Mouse (Mus musculus) urinary bladder, postnatal 14 days (tissue): ENCODE measurements around the gene Nfib.

ENCODE experiments used
- DNase-seq: peaks from one replicate; pipeline ENCODE4 v3.0.0; 2021; ENCODE audit warnings: low spot score

Nfib gene

GRCm38 (mm10) chr4:82704841-82705794 lies at the start of gene Nfib:
Nfib (minus strand) TSS chr4:82705750.
- DNase-seq = no peak

- DNase-seq = no peak
These were observed 30.2 kb upstream of the Nfib start for GRCm38 (mm10) chr4:82735764-82736163.

GRCm38 (mm10) chr4:82734765-82735481 lies 29.4 kb upstream of the Nfib start:
- no peak for DNase-seq

GRCm38 (mm10) chr4:82734348-82734747 lies 28.8 kb upstream of the Nfib start:
- DNase-seq = no peak

GRCm38 (mm10) chr4:82733636-82734035 lies 28.1 kb upstream of the Nfib start:
- DNase-seq = no peak

- DNase-seq = no peak
These were observed 24.8 kb upstream of the Nfib start for GRCm38 (mm10) chr4:82730248-82730887.

GRCm38 (mm10) chr4:82724058-82724457 lies 18.5 kb upstream of the Nfib start:
- no peak for DNase-seq

GRCm38 (mm10) chr4:82723048-82723447 lies 17.5 kb upstream of the Nfib start:
- DNase-seq = no peak

GRCm38 (mm10) chr4:82715833-82716232 lies 10.3 kb upstream of the Nfib start:
- DNase-seq = no peak

GRCm38 (mm10) chr4:82711611-82712295 lies 6.2 kb upstream of the Nfib start:
- DNase-seq = no peak

GRCm38 (mm10) chr4:82709666-82710065 lies 4.1 kb upstream of the Nfib start:
- no peak for DNase-seq

GRCm38 (mm10) chr4:82706012-82706411 lies 462 bp upstream of the Nfib start:
- DNase-seq = no peak

- no peak for DNase-seq
These were observed 1.3 kb downstream of the Nfib start for GRCm38 (mm10) chr4:82704079-82704830.

GRCm38 (mm10) chr4:82702808-82703207 lies 2.7 kb downstream of the Nfib start:
- no peak for DNase-seq

GRCm38 (mm10) chr4:82699504-82699903 lies 6.0 kb downstream of the Nfib start:
- DNase-seq = no peak

GRCm38 (mm10) chr4:82698616-82699015 lies 6.9 kb downstream of the Nfib start:
- no peak for DNase-seq

GRCm38 (mm10) chr4:82697151-82697550 lies 8.4 kb downstream of the Nfib start:
- no peak for DNase-seq

GRCm38 (mm10) chr4:82695760-82696501 lies 9.6 kb downstream of the Nfib start:
- DNase-seq = no peak

- DNase-seq = no peak
These were observed 13.6 kb downstream of the Nfib start for GRCm38 (mm10) chr4:82692009-82692326.

GRCm38 (mm10) chr4:82691126-82692008 lies 14.2 kb downstream of the Nfib start:
- DNase-seq = no peak
